Mouse (Mus musculus): ENCODE measurements around the gene Ric1. TPM values are rescaled to one million over a fixed set of nuclear protein-coding genes. Genes with fewer than 3 reads are reported as not detected.

Gene Ric1
- polyA plus RNA-seq, 1 experiment from 2014 or later = 28.8 TPM

DNA sequence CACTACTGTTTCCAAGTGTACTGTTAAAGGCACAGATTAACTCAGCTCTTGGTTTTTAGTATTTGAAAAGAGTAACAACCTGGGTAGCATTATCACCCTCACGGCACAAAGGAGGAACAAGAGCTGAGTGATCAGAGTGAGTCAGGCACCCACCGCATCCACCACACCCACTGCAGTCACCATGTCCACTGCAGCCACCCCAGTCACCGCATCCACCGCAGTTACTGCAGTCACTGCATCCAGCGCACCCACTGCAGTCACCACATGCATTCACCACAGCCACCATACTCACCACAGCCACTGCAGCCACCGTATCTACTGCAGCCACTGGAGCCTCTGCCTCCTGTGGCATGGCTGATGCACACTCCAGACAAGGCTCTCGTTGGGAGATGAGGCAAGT is 12.2 kb upstream of the Ric1 start:
- no peaks in the 10 kb centered on the region for H3K27me3 ChIP-seq
- in situ Hi-C loops (cut with MboI; ENCODE audit: low pct_unique_long_range_greater_than_20kb) = loop anchor here (25.0 kb wide), 1 partner anchor 723 kb away; no protein-coding TSS in a partner anchor
- TF ChIP-seq CTCF (IDR thresholded peaks at IDR 0.05) = no peak
- ChIA-PET CTCF (no interaction called here), POLR2A (no interaction called here)
- DNase-seq (ENCODE audit: low read depth, low spot score) (no peak), ATAC-seq (no peak)

DNA sequence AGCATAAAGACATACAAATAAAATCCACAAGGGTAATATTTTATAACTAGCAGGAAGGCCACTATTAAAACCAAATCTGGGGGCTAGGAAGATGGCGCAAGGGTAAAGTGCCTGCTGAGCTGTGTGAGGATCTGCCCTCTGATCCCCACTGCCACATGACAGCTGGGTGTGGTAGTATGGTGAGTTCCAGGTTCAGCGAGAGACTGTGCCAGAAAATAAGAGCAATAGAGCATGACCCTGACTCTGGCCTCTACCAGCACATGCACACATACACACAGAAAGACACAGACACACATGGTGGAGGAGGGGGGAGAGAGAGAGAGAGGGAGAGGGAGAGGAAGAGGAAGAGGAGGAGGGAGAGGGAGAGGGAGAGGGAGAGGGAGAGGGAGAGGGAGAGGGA is 10.3 kb upstream of the Ric1 start:
- TF ChIP-seq CTCF (IDR thresholded peaks at IDR 0.05) = no peak
- in situ Hi-C loops (cut with MboI; ENCODE audit: low pct_unique_long_range_greater_than_20kb) = loop anchor here (25.0 kb wide), 1 partner anchor 725 kb away; no protein-coding TSS in a partner anchor
- ChIA-PET CTCF (interaction anchor here (1.3 kb wide), 1 partner anchor 8 kb away, joined by 5 read pairs; no protein-coding TSS in a partner anchor), POLR2A (no interaction called here)
- no peak for ATAC-seq
- H3K27me3 ChIP-seq = no peaks in the 10 kb centered on the region
- no peak for DNase-seq (ENCODE audit: low read depth, low spot score)

- no peak for TF ChIP-seq CTCF (IDR thresholded peaks at IDR 0.05)
- H3K27me3 ChIP-seq = no peaks in the 10 kb centered on the region
- CTCF ChIA-PET = interaction anchor here (1.1 kb wide), 1 partner anchor 17 kb away, joined by 4 read pairs; no protein-coding TSS in a partner anchor
- POLR2A ChIA-PET = no interaction called here
- DNase-seq (ENCODE audit: low read depth, low spot score) (no peak), ATAC-seq (no peak)
- in situ Hi-C loops (cut with MboI; ENCODE audit: low pct_unique_long_range_greater_than_20kb) = loop anchor here (25.0 kb wide), 1 partner anchor 726 kb away; no protein-coding TSS in a partner anchor
These were observed 8.8 kb upstream of the Ric1 start for GRCm38 (mm10) chr19:29513111-29513766.

DNA sequence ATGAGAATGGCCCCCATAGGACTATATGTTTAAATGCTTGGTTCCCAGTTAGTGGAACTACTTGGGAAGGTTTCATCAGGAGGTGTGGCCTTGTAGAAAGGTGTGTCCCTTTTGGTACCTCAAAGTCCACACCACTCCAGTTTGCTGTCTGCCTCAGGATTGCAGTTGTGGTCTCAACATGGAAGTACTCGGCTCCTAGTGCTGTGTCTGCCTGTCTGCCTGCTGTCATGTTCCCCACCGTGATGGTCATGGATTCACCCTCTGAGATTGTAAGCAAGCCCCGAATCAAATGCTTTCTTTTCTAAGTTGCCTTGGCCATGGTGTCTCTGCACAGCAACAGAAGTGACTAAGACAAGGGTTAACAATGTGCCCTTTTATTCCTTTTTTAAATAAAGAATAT is 8.0 kb upstream of the Ric1 start:
- ChIA-PET CTCF (no interaction called here), POLR2A (no interaction called here)
- ATAC-seq (no peak), DNase-seq (ENCODE audit: low read depth, low spot score) (no peak)
- in situ Hi-C loops (cut with MboI; ENCODE audit: low pct_unique_long_range_greater_than_20kb) = loop anchor here (25.0 kb wide), 1 partner anchor 727 kb away; no protein-coding TSS in a partner anchor
- no peak for TF ChIP-seq CTCF (IDR thresholded peaks at IDR 0.05)
- H3K27me3 ChIP-seq = no peaks in the 10 kb centered on the region

GRCm38 (mm10) chr19:29515386-29515785 is 6.7 kb upstream of the Ric1 start:
- no peak for TF ChIP-seq CTCF (IDR thresholded peaks at IDR 0.05)
- H3K27me3 ChIP-seq = no peaks in the 10 kb centered on the region
- ChIA-PET POLR2A (interaction anchor here (1.0 kb wide), 1 partner anchor 16 kb away, joined by 3 read pairs; no protein-coding TSS in a partner anchor), CTCF (no interaction called here)
- no peak for ATAC-seq
- no peak for DNase-seq (ENCODE audit: low read depth, low spot score)
- in situ Hi-C loops (cut with MboI; ENCODE audit: low pct_unique_long_range_greater_than_20kb) = loop anchor here (25.0 kb wide), 1 partner anchor 728 kb away; no protein-coding TSS in a partner anchor

DNA sequence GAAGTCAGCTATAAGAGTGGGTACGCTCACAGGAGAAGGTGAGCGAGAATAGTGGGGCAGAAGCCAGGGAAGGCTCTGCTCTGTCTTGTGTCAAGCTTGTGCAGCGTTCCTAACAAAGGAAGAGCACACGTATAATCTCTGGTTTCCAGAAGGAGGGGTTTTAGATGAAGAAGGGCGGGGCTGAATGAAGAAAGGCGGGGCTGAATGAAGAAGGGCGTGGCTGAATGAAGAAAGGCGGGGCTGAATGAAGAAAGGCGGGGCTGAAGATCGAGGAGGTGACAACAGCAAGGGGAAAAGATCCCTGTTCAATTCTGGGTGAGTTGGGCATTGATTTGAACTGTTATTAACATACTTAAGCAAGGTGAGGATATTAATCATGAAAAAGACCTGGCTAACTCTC is 6.1 kb upstream of the Ric1 start:
- ChIA-PET POLR2A (interaction anchor here (1.0 kb wide), 1 partner anchor 17 kb away, joined by 3 read pairs; no protein-coding TSS in a partner anchor), CTCF (interaction anchor here (0.9 kb wide), 1 partner anchor 12 kb away, joined by 3 read pairs; no protein-coding TSS in a partner anchor)
- ATAC-seq (no peak), DNase-seq (ENCODE audit: low read depth, low spot score) (no peak)
- in situ Hi-C loops (cut with MboI; ENCODE audit: low pct_unique_long_range_greater_than_20kb) = loop anchor here (25.0 kb wide), 1 partner anchor 729 kb away; no protein-coding TSS in a partner anchor
- TF ChIP-seq CTCF (IDR thresholded peaks at IDR 0.05) = no peak
- no peaks in the 10 kb centered on the region for H3K27me3 ChIP-seq

- ChIA-PET CTCF (interaction anchor here (1.2 to 1.3 kb wide), 2 partner anchors 20 to 45 kb away, joined by 3 read pairs; no protein-coding TSS in a partner anchor), POLR2A (no interaction called here)
- TF ChIP-seq CTCF (IDR thresholded peaks at IDR 0.05) = no peak
- in situ Hi-C loops (cut with MboI; ENCODE audit: low pct_unique_long_range_greater_than_20kb) = loop anchor here (25.0 kb wide), 1 partner anchor 731 kb away; no protein-coding TSS in a partner anchor
- ATAC-seq (no peak), DNase-seq (ENCODE audit: low read depth, low spot score) (no peak)
- no peaks in the 10 kb centered on the region for H3K27me3 ChIP-seq
These were observed 3.7 kb upstream of the Ric1 start for GRCm38 (mm10) chr19:29518409-29518808.

DNA sequence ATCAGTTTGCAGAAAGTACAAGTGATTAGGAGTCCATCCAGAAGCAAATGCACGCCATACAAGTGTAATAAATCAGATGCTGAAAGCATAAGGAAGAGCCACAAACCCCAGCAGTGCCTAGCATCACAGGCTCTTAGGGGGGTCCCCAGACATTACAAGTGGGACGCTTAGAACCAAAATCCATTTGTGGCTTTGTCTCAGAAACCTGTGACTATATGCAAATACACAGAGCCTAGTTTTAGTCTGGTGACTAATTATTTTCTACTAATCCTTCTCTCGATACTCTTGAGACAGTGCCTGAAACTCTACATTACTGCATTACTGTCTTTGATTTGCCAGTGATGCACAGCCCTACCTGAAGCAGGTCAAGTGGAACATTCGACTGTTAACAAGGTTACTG is 3.2 kb upstream of the Ric1 start:
- ATAC-seq (no peak), DNase-seq (ENCODE audit: low read depth, low spot score) (no peak)
- no peaks in the 10 kb centered on the region for H3K27me3 ChIP-seq
- POLR2A ChIA-PET = no interaction called here
- CTCF ChIA-PET = interaction anchor here (1.2 kb wide), 1 partner anchor 20 kb away, joined by 3 read pairs; no protein-coding TSS in a partner anchor
- in situ Hi-C loops (cut with MboI; ENCODE audit: low pct_unique_long_range_greater_than_20kb) = loop anchor here (25.0 kb wide), 1 partner anchor 732 kb away; no protein-coding TSS in a partner anchor
- no peak for TF ChIP-seq CTCF (IDR thresholded peaks at IDR 0.05)

GRCm38 (mm10) chr19:29520996-29521560 is 1.0 kb upstream of the Ric1 start:
- ATAC-seq (no peak), DNase-seq (ENCODE audit: low read depth, low spot score) (no peak)
- no peak for TF ChIP-seq CTCF (IDR thresholded peaks at IDR 0.05)
- no peaks in the 10 kb centered on the region for H3K27me3 ChIP-seq
- ChIA-PET POLR2A (no interaction called here), CTCF (interaction anchor here (1.0 to 1.1 kb wide), 3 partner anchors 9 to 166 kb away, joined by 3 to 6 read pairs (median 3); no protein-coding TSS in a partner anchor)
- in situ Hi-C loops (cut with MboI; ENCODE audit: low pct_unique_long_range_greater_than_20kb) = loop anchor here (25.0 kb wide), 1 partner anchor 734 kb away; no protein-coding TSS in a partner anchor

DNA sequence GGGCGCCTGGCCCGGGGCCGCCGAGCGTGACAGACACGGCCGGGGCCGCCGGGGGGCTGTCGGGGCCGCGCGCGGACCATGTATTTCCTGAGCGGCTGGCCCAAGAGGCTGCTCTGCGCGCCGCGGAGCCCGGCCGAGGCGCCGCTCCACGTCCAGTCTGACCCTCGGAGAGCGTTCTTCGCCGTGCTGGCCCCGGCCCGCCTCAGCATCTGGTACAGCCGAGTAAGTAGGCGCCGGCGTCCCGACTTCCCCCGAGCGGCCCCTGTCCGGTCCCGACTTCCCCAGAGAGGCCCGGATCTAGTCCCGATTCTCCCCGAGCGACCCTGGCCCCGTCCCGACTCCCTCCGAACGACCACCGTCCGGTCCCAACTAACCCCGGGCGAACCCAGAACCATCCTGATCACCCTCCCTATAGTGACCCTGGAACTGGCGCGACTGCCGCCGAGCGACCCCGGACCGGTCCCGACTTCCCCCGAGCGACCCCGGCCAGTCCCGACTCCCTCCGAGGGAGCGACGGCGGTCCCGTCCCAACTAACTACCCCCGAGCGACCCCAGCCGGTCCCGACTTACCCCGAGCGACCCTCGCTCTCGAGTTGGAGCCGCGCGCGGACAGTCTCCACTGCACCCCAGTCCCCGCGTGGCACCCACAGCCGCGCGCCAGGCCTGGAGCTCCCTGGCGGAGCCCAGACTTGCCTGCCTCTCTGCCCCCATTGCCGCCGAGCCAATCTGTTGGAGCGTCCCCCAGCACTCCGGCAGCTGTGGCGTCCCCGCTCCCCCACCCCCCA is 555 bp downstream of the Ric1 start:
- ATAC-seq (peak; percentile 60), DNase-seq (ENCODE audit: low read depth, low spot score) (no peak)
- ChIA-PET CTCF (interaction anchor here (1.1 kb wide), 1 partner anchor 21 kb away, joined by 6 read pairs; no protein-coding TSS in a partner anchor), POLR2A (interaction anchor here (0.7 kb wide), 2 partner anchors 20 to 53 kb away, joined by 3 read pairs; no protein-coding TSS in a partner anchor)
- TF ChIP-seq CTCF (IDR thresholded peaks at IDR 0.05) = no peak
- no peaks in the 10 kb centered on the region for H3K27me3 ChIP-seq
- in situ Hi-C loops (cut with MboI; ENCODE audit: low pct_unique_long_range_greater_than_20kb) = loop anchor here (25.0 kb wide), 1 partner anchor 735 kb away; no protein-coding TSS in a partner anchor
